Mouse (Mus musculus) T-helper 2 cell (primary cell): ENCODE measurements around the gene Psd.

Experiments used
- in situ Hi-C: fragments of 300-600 bp; cut with MboI, MseI; formaldehyde crosslinking; loops from one replicate; pipeline ENCODE4 v1.15.1; 2025; ENCODE audit warnings: high pct_unique_total_duplicates

Gene Psd

GRCm38 (mm10) chr19:46264762-46265161 lies 62.2 kb downstream of the Psd start:
- in situ Hi-C loops, result no loop called here
